Mouse (Mus musculus): ENCODE measurements around the gene Rrbp1. TPM values are rescaled to one million over a fixed set of nuclear protein-coding genes. Genes with fewer than 3 reads are reported as not detected.

Gene Rrbp1
- polyA plus RNA-seq, 1 experiment from 2014 or later: 78.3 TPM

DNA sequence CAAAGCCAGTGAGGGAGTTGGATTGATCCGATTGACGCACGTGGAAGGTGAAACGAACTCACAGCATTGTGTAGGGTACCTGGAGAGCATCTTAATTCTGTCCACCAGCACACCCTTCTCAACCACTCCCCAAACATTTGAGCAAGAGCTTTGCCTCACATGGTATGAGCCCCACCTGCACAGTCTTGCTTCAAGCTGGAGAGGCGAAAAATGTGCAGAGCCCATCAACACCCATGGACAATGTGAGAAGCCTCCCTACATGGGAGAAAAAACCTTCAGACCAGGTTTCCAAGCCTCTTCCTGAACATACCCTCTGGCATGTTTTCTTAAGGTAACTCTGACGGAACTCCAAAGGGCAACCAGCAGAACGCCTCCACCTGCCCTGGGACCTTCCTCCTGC is 19.7 kb upstream of the Rrbp1 start:
- Histone ChIP-seq H3K27me3 (ENCODE audit: control insufficient read depth, insufficient read depth, low read depth, low read length) (no peaks in the 10 kb centered on the region), H3K36me3 (ENCODE audit: control insufficient read depth, insufficient read depth, low read length) (no peaks in the 10 kb centered on the region), H3K4me1 (replicated peaks; ENCODE audit: control insufficient read depth, insufficient read depth, low read length) (no peaks in the 10 kb centered on the region), H3K9me3 (ENCODE audit: control insufficient read depth, low read length) (no peaks in the 10 kb centered on the region), H3K4me2 (ENCODE audit: low read depth, low read length) (no peak overlapping the region), H3K9ac (ENCODE audit: low read length) (no peak overlapping the region), H3K4me3 (ENCODE audit: low read length) (no peak overlapping the region), H3K27ac (ENCODE audit: low read length) (no peak overlapping the region)
- no peak for ATAC-seq (ENCODE audit: low read depth)
- 81% methylated on average over 7 of the region's 7 CpGs for WGBS

GRCm38 (mm10) chr2:144026456-144026855 is 15.4 kb upstream of the Rrbp1 start:
- H3K9ac ChIP-seq (ENCODE audit: low read length): no peak overlapping the region
- H3K27me3 ChIP-seq (ENCODE audit: control insufficient read depth, insufficient read depth, low read depth, low read length): no peaks in the 10 kb centered on the region
- no peak overlapping the region for H3K4me2 ChIP-seq (ENCODE audit: low read depth, low read length)
- ATAC-seq (ENCODE audit: low read depth): 0 out of 2 replicates have a peak, but pooled peaks have one; percentile 17
- H3K4me1 ChIP-seq (replicated peaks; ENCODE audit: control insufficient read depth, insufficient read depth, low read length): no peaks in the 10 kb centered on the region
- no peak overlapping the region for H3K27ac ChIP-seq (ENCODE audit: low read length)
- no peak overlapping the region for H3K4me3 ChIP-seq (ENCODE audit: low read length)
- WGBS: 66% methylated on average over 4 of the region's 4 CpGs
- no peaks in the 10 kb centered on the region for H3K36me3 ChIP-seq (ENCODE audit: control insufficient read depth, insufficient read depth, low read length)
- no peaks in the 10 kb centered on the region for H3K9me3 ChIP-seq (ENCODE audit: control insufficient read depth, low read length)

- Histone ChIP-seq H3K36me3 (ENCODE audit: control insufficient read depth, insufficient read depth, low read length) (no peaks in the 10 kb centered on the region), H3K9ac (ENCODE audit: low read length) (no peak overlapping the region), H3K4me1 (replicated peaks; ENCODE audit: control insufficient read depth, insufficient read depth, low read length) (no peaks in the 10 kb centered on the region), H3K4me2 (ENCODE audit: low read depth, low read length) (no peak overlapping the region), H3K4me3 (ENCODE audit: low read length) (no peak overlapping the region), H3K27me3 (ENCODE audit: control insufficient read depth, insufficient read depth, low read depth, low read length) (no peaks in the 10 kb centered on the region), H3K27ac (ENCODE audit: low read length) (no peak overlapping the region), H3K9me3 (ENCODE audit: control insufficient read depth, low read length) (no peaks in the 10 kb centered on the region)
- ATAC-seq (ENCODE audit: low read depth): no peak
- WGBS: 57% methylated on average over 9 of the region's 9 CpGs
Measured at GRCm38 (mm10) chr2:144025361-144025760, 14.3 kb upstream of the Rrbp1 start.

DNA sequence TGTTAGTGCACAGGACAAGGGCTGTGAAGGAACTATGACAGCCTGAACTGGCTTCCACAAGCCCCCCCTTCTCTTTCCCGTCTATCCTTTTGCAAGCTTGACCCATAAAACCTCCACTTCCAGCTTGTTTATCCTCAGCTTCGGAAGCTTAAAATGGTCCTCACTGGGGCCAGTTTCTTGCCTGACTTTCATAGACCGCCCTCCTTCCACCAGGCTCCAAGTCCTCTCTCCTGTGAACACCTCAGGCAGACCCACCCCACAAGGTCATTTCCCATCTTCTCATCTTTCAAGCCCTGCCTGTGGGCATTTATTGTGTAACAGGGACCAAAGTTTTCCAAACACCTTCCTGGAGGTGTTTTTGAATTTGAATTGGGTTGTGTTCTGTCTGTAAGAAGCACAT is 11.4 kb upstream of the Rrbp1 start:
- Histone ChIP-seq H3K9ac (ENCODE audit: low read length) (no peak overlapping the region), H3K27ac (ENCODE audit: low read length) (no peak overlapping the region), H3K36me3 (ENCODE audit: control insufficient read depth, insufficient read depth, low read length) (no peaks in the 10 kb centered on the region), H3K9me3 (ENCODE audit: control insufficient read depth, low read length) (no peaks in the 10 kb centered on the region), H3K4me1 (replicated peaks; ENCODE audit: control insufficient read depth, insufficient read depth, low read length) (no peaks in the 10 kb centered on the region), H3K4me3 (ENCODE audit: low read length) (no peak overlapping the region), H3K4me2 (ENCODE audit: low read depth, low read length) (no peak overlapping the region), H3K27me3 (ENCODE audit: control insufficient read depth, insufficient read depth, low read depth, low read length) (no peaks in the 10 kb centered on the region)
- WGBS: 69% methylated on average over 3 of the region's 3 CpGs
- ATAC-seq (ENCODE audit: low read depth): no peak

- H3K9ac ChIP-seq (ENCODE audit: low read length): no peak overlapping the region
- ATAC-seq (ENCODE audit: low read depth): no peak
- WGBS: 48% methylated on average over 2 of the region's 2 CpGs
- H3K36me3 ChIP-seq (ENCODE audit: control insufficient read depth, insufficient read depth, low read length): no peaks in the 10 kb centered on the region
- H3K9me3 ChIP-seq (ENCODE audit: control insufficient read depth, low read length): no peaks in the 10 kb centered on the region
- no peaks in the 10 kb centered on the region for H3K4me1 ChIP-seq (replicated peaks; ENCODE audit: control insufficient read depth, insufficient read depth, low read length)
- no peak overlapping the region for H3K4me3 ChIP-seq (ENCODE audit: low read length)
- no peak overlapping the region for H3K4me2 ChIP-seq (ENCODE audit: low read depth, low read length)
- H3K27ac ChIP-seq (ENCODE audit: low read length): no peak overlapping the region
- no peaks in the 10 kb centered on the region for H3K27me3 ChIP-seq (ENCODE audit: control insufficient read depth, insufficient read depth, low read depth, low read length)
Measured at GRCm38 (mm10) chr2:144019971-144020370, 8.9 kb upstream of the Rrbp1 start.

DNA sequence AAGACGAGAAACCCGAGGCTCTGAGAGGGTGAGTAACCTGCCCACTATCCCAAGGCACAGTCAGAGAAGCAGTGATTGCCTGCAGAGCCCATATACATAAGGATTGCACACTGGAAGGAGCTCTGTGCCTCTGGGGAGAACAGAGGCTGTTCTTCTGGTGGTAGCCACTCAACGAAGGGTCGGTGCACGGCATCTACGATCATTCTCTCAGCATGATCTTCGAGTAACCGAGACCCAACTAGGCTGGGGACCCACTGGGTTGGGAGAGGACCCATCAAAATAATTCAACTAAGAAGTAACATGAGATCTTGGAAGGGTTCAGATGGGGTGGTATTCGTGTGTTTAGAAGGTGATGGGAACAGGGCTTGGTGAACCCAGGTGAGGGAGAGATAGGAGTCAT is 4.8 kb upstream of the Rrbp1 start:
- Histone ChIP-seq H3K9ac (ENCODE audit: low read length) (no peak overlapping the region), H3K27ac (ENCODE audit: low read length) (no peak overlapping the region), H3K4me1 (replicated peaks; ENCODE audit: control insufficient read depth, insufficient read depth, low read length) (no peaks in the 10 kb centered on the region; the same call in 1 of the 2 replicates), H3K27me3 (ENCODE audit: control insufficient read depth, insufficient read depth, low read depth, low read length) (no peaks in the 10 kb centered on the region), H3K36me3 (ENCODE audit: control insufficient read depth, insufficient read depth, low read length) (no peaks in the 10 kb centered on the region), H3K9me3 (ENCODE audit: control insufficient read depth, low read length) (no peaks in the 10 kb centered on the region), H3K4me3 (ENCODE audit: low read length) (no peak overlapping the region), H3K4me2 (ENCODE audit: low read depth, low read length) (no peak overlapping the region)
- 84% methylated on average over 9 of the region's 9 CpGs for WGBS
- ATAC-seq (ENCODE audit: low read depth): no peak

DNA sequence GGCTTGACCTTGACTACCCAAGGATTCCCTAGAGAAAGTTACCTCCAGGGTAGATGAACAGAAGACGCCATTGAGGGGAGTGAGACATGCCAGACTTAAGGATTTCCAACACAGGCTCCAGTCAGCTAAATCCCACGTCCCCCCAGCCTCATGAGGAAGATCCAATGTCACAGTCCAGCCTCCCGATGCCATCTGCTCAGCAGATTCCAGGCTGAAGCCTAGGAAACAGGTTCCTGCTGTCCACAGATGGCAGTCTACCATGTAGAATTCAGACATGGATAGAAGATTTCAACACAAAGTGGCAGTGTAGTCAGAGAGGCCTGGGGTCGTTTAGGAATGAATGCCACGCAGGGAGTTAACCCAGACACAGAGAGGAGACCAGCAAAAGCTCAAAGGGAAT is 3.4 kb upstream of the Rrbp1 start:
- Histone ChIP-seq H3K9me3 (ENCODE audit: control insufficient read depth, low read length) (no peaks in the 10 kb centered on the region), H3K27ac (ENCODE audit: low read length) (no peak overlapping the region), H3K4me2 (ENCODE audit: low read depth, low read length) (no peak overlapping the region), H3K4me1 (replicated peaks; ENCODE audit: control insufficient read depth, insufficient read depth, low read length) (peaks cover 3% of the 10 kb centered on the region), H3K4me3 (ENCODE audit: low read length) (no peak overlapping the region), H3K27me3 (ENCODE audit: control insufficient read depth, insufficient read depth, low read depth, low read length) (no peaks in the 10 kb centered on the region), H3K9ac (ENCODE audit: low read length) (no peak overlapping the region), H3K36me3 (ENCODE audit: control insufficient read depth, insufficient read depth, low read length) (no peaks in the 10 kb centered on the region)
- WGBS: 44% methylated on average over 5 of the region's 5 CpGs
- no peak for ATAC-seq (ENCODE audit: low read depth)

DNA sequence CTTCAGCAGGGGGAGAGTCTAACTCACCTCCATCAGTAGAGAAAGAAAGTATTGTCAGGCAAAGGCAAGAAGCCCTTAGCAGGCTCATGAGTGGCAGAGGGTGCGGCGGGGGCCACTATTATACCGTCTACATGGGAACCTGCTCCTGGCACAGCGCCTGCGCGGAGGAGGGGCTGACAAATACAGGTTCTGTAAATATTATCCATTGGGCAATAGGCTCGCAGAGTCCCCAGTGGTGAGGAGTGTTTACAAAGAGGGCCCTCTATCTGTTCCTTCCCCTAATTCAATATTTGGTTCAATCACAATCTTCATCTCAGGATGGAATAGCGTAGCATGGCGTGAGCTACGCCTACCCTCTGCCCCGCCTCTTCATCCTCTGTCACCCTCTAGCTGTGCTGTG is 3.0 kb upstream of the Rrbp1 start:
- Histone ChIP-seq H3K9ac (ENCODE audit: low read length) (no peak overlapping the region), H3K4me2 (ENCODE audit: low read depth, low read length) (no peak overlapping the region)
- 53% methylated on average over 11 of the region's 11 CpGs for WGBS

DNA sequence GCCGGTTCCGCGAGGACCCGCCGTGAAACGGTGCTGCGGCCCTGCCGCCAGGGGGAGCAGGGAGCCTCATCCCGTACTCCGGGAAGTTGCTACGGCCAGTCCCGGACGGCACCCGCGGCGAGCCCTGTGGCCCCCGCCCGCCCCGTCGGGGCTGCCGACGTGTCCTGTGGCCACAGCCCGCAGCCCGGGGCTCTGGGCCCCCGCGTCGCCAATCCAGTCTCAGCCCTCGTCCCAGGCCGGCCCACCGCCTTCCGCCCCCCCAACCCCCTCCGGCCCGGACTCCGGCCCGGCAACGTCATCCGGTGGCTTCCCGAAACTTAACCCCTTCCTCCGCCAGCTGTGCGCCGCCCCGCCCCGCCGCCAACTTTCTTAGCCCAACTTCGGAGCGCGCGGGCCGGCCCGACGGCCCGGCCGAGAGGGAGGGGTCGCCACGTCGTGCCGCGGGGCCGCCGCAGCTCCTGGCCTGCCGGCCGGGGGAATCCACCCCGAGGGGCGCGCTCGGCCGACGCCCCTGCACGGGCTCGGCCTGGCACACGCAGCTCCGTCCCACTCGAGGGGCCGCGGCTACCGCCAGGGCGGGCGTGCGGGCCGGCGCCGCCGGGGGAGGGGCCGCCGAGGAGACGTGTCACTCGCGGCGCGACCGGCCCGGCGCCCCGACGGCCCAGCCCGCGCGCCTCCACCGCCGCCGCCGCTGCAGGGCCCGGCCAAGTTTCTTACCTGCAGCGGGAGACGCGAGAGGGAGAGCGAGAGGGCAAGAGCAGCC is 600 bp downstream of the Rrbp1 start:
- 0% methylated on average over 51 of the region's 107 CpGs for WGBS
- peak; percentile 32 for ATAC-seq (ENCODE audit: low read depth)
- H3K4me2 ChIP-seq (ENCODE audit: low read depth, low read length): peak overlapping the region; percentile 63
- H3K4me1 ChIP-seq (replicated peaks; ENCODE audit: control insufficient read depth, insufficient read depth, low read length): peaks cover 31% of the 10 kb centered on the region
- peak overlapping the region; percentile 94 for H3K27ac ChIP-seq (ENCODE audit: low read length)
- H3K27me3 ChIP-seq (ENCODE audit: control insufficient read depth, insufficient read depth, low read depth, low read length): no peaks in the 10 kb centered on the region
- H3K36me3 ChIP-seq (ENCODE audit: control insufficient read depth, insufficient read depth, low read length): no peaks in the 10 kb centered on the region
- H3K9me3 ChIP-seq (ENCODE audit: control insufficient read depth, low read length): no peaks in the 10 kb centered on the region
- peak overlapping the region; percentile 95 for H3K9ac ChIP-seq (ENCODE audit: low read length)
- H3K4me3 ChIP-seq (ENCODE audit: low read length): peak overlapping the region; percentile 80

More for the DNA sequence above, 3.0 kb upstream of the Rrbp1 start:
- Histone ChIP-seq H3K27ac (ENCODE audit: low read length) (no peak overlapping the region), H3K4me3 (ENCODE audit: low read length) (no peak overlapping the region), H3K9me3 (ENCODE audit: control insufficient read depth, low read length) (no peaks in the 10 kb centered on the region), H3K4me1 (replicated peaks; ENCODE audit: control insufficient read depth, insufficient read depth, low read length) (peaks cover 7% of the 10 kb centered on the region), H3K36me3 (ENCODE audit: control insufficient read depth, insufficient read depth, low read length) (no peaks in the 10 kb centered on the region), H3K27me3 (ENCODE audit: control insufficient read depth, insufficient read depth, low read depth, low read length) (no peaks in the 10 kb centered on the region)
- no peak for ATAC-seq (ENCODE audit: low read depth)

All from lung, embryonic 16.5 days (tissue).